In the genomic region with DNA sequence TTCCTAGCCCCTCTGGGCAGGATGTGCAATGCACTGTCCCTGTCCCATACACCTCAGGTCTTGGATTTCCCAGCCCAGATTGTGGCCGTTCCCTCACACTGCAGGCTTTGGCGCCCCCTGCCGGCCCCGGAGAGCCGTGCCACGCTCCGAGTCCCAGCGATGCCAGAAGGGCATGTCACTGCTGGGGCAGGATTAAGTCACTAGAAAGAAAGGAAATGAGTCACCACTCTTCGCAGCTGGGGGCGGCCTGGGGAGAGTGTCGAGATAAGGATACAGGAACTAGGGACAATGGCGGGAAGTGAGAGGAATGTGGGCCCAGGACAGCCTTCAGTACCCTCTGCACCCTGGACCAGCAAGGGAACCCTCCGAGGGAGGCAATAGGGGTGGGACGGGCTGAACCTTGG, we compare ENCODE assay signal across 7 mouse cellular contexts. TPM values are rescaled to one million over a fixed set of nuclear protein-coding genes. Genes with fewer than 3 reads are reported as not detected.
DNase-seq lines count a peak whose midpoint lies in the region; ATAC-seq lines count a peak whose summit lies in the region.

No protein-coding gene starts in this region.

- H3K4me1 ChIP-seq in midbrain, embryonic 11.5 days (ENCODE audit: control insufficient read depth, insufficient read depth, low read length): no peaks in the 10 kb centered on the region

- no peaks in the 10 kb centered on the region for H3K9me3 ChIP-seq in midbrain, embryonic 11.5 days (ENCODE audit: control insufficient read depth, low read length)

- intact Hi-C loops in left cerebral cortex, postnatal 4 days (cut with DNase I): loop anchor here (2.0 to 10.0 kb wide), 3 partner anchors 183 to 359 kb away; no protein-coding TSS in a partner anchor

- H3K9ac ChIP-seq in midbrain, embryonic 11.5 days (ENCODE audit: low read length): no peak overlapping the region

- no peak overlapping the region for H3K27ac ChIP-seq in midbrain, embryonic 11.5 days (ENCODE audit: low read depth, low read length)

- H3K36me3 ChIP-seq in midbrain, embryonic 11.5 days (ENCODE audit: control insufficient read depth, insufficient read depth, low read length): no peaks in the 10 kb centered on the region

- no peak overlapping the region for H3K4me3 ChIP-seq in midbrain, embryonic 11.5 days (ENCODE audit: low read depth, low read length)

- WGBS in midbrain, embryonic 11.5 days: 10% methylated on average over 14 of the region's 14 CpGs

- no peak overlapping the region for H3K4me2 ChIP-seq in midbrain, embryonic 11.5 days

- DNase-seq in adrenal gland, adult 2 months: peak; percentile 96
- peak; percentile 68 for DNase-seq in embryo, embryonic 11.5 days (ENCODE audit: low read depth, low spot score)
- peak; percentile 90 for DNase-seq in kidney, adult 11 months
- DNase-seq in left cerebral cortex, postnatal 4 days: peak; percentile 92
- peak; percentile 98 for DNase-seq in midbrain, embryonic 11.5 days (ENCODE audit: low spot score, missing footprints)
- peak; percentile 96 for DNase-seq in right cerebral cortex, postnatal 4 days

- no peaks in the 10 kb centered on the region for H3K27me3 ChIP-seq in midbrain, embryonic 11.5 days (ENCODE audit: control insufficient read depth, insufficient read depth, low read length)

- ATAC-seq in granulocyte monocyte progenitor cell, adult 5-6 weeks (replicated peaks; ENCODE audit: poor library complexity, severe bottlenecking): peak; percentile 97
- ATAC-seq in midbrain, embryonic 11.5 days (ENCODE audit: low FRiP score): peak; percentile 76

RNA-seq across cellular contexts. Expression of a gene that starts 40.5 kb away (rescaled TPM):
- total RNA-seq in adrenal gland, adult 2 months (2021): 10 to 100 TPM; 29.4 to 37.0 TPM
- polyA plus RNA-seq in adrenal gland, adult 2 months (2012; rRNA removed): 59.1 and 61.2 TPM in 2 replicates
- total RNA-seq in granulocyte monocyte progenitor cell, adult 5-6 weeks (2014; fragmentation: Nextera tagmentation): 123 and 152 TPM in 2 replicates
- total RNA-seq in granulocyte monocyte progenitor cell, adult 5-6 weeks (2017): 153 and 170 TPM in 2 replicates
- 100 to 1,000 TPM; 154 to 166 TPM for total RNA-seq in left cerebral cortex, postnatal 4 days (2021)
- polyA plus RNA-seq in midbrain, embryonic 11.5 days (2014; fragmentation: Nextera tagmentation; extraction: Ambion mirVana): 425 and 498 TPM in 2 replicates
